Mouse (Mus musculus) liver, embryonic 11.5 days (tissue): ENCODE data around the gene L3mbtl4. TPM values are rescaled to one million over a fixed set of nuclear protein-coding genes. Genes with fewer than 3 reads are reported as not detected.

Experiments used
- ATAC-seq: fragments of 200-750 bp; cut with Nextera tagmentation; replicated peaks from 2 replicates; pipeline ENCODE4 v1.8.0; 2017; ENCODE audit warnings: moderate number of reproducible peaks, mild to moderate bottlenecking, moderate TSS enrichment, moderate library complexity; ENCODE audit not compliant: low FRiP score
- DNase-seq: peaks from one replicate; pipeline ENCODE4 v3.0.0-alpha.2; 2017; ENCODE audit warnings: low spot score
- H3K27ac ChIP-seq: fragments of 300-500 bp; sonication (generic); 2 replicates; pipeline ENCODE4 v1.5.1; 2014; ENCODE audit warnings: mild to moderate bottlenecking, low read depth, low read length, control low read depth
- H3K27me3 ChIP-seq: fragments of 300-500 bp; sonication (generic); replicated peaks from 2 replicates; pipeline ENCODE4 v1.6.1; 2014; ENCODE audit warnings: low read length, mixed read lengths; ENCODE audit not compliant: control insufficient read depth, insufficient read depth
- H3K36me3 ChIP-seq: fragments of 300-500 bp; sonication (generic); 2 replicates; pipeline ENCODE4 v1.6.1; 2014; ENCODE audit warnings: mild to moderate bottlenecking, low read length, moderate library complexity, mixed read lengths; ENCODE audit not compliant: control insufficient read depth, insufficient read depth
- H3K4me1 ChIP-seq: fragments of 300-500 bp; sonication (generic); replicated peaks from 2 replicates; pipeline ENCODE4 v1.6.1; 2014; ENCODE audit warnings: low read length, mixed read lengths; ENCODE audit not compliant: control insufficient read depth, insufficient read depth
- H3K4me2 ChIP-seq: fragments of 300-500 bp; sonication (generic); 2 replicates; pipeline ENCODE4 v1.6.1; 2014; ENCODE audit warnings: mild to moderate bottlenecking, control low read depth, moderate library complexity
- H3K4me3 ChIP-seq: fragments of 300-500 bp; sonication (generic); 2 replicates; pipeline ENCODE4 v1.5.1; 2014; ENCODE audit warnings: low read depth, low read length, control low read depth
- H3K9ac ChIP-seq: fragments of 300-500 bp; sonication (generic); 2 replicates; pipeline ENCODE4 v1.6.1; 2014; ENCODE audit warnings: low read depth, low read length, control low read depth
- H3K9me3 ChIP-seq: fragments of 300-500 bp; sonication (generic); 2 replicates; pipeline ENCODE4 v1.6.1; 2016; ENCODE audit warnings: low read length, inconsistent platforms, mixed read lengths; ENCODE audit not compliant: control insufficient read depth
- WGBS: fragments of 180-500 bp; shearing (Covaris S2); extraction: QIAGEN DNeasy Blood & Tissue Kit; methylation state at CpG from one replicate; pipeline ENCODE4 v1.1.7; 2014; 5-methylcytosine and 5-hydroxymethylcytosine counted together
- polyA plus RNA-seq: library from polyadenylated mRNA; unstranded; fragments of >200 nt; fragmentation: Nextera tagmentation; extraction: Ambion mirVana; gene quantifications from 2 replicates; pipeline ENCODE4 v1.2.1, GENCODE M21; 2014

Gene L3mbtl4
- not detected in 2 replicates for polyA plus RNA-seq

DNA sequence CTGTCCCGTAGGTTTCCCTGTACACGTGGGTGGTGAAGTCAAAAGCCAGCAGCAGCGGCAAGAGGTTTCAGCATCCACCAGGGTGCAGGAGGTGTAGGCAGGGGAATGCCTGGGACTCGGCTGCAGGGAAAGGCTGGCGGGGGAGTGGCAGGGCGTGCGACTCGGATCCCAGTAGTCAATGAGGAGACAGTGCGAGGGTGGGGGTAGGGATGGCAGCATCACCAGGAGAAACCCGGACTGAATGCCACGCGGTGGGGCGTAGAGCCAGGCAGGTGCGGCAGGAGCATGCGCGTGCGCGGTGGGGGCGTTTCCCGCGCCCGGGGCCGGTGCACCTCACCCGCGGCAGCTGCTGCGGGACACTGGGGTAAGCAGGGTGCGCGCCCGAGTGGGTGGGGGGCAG, at the start of gene L3mbtl4:
Gene L3mbtl4 (plus strand): TSS at position 271 of the 400 bp plus-strand sequence.
- H3K9ac ChIP-seq = no peak within 1 kb of the TSS
- DNase-seq (peak; percentile 33), ATAC-seq (peak; percentile 39)
- H3K4me2 ChIP-seq = peak within 1 kb of the TSS; percentile 75
- H3K27me3 ChIP-seq = peaks cover 11% of the 10 kb centered on the region
- no peaks in the 10 kb centered on the region for H3K4me1 ChIP-seq
- no peaks in the 10 kb centered on the region for H3K9me3 ChIP-seq
- no peaks in the 10 kb centered on the region for H3K36me3 ChIP-seq
- no peak within 1 kb of the TSS for H3K27ac ChIP-seq
- WGBS = 4% methylated on average over 24 of the region's 29 CpGs
- peak within 1 kb of the TSS; percentile 44 for H3K4me3 ChIP-seq

DNA sequence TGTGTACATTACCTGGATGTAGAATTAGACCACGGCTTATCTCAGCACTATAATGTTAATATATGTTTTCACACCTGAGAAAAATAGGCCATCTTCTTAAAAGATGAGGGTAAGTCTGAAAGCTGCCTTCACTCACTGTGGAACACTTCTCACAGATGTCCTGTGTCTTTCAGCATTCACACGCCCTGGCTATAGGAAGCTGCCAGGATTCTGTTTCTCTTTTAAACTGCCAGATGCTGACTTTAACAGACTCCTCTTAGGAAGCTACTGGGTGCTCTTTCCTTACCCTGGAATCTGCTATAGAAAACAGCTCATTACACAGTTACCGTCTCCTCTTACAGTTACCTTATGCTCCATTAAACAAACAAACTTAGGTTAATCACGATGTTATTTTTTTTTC, 43.1 kb upstream of the L3mbtl4 start:
- Histone ChIP-seq H3K4me3 (no peak overlapping the region), H3K27me3 (no peaks in the 10 kb centered on the region), H3K4me2 (no peak overlapping the region), H3K27ac (no peak overlapping the region), H3K4me1 (no peaks in the 10 kb centered on the region), H3K9me3 (no peaks in the 10 kb centered on the region), H3K9ac (no peak overlapping the region), H3K36me3 (no peaks in the 10 kb centered on the region)
- no peak for ATAC-seq
- 80% methylated on average over 4 of the region's 4 CpGs for WGBS
- DNase-seq = no peak

- 87% methylated on average over 4 of the region's 4 CpGs for WGBS
- Histone ChIP-seq H3K9ac (no peak overlapping the region), H3K9me3 (no peaks in the 10 kb centered on the region), H3K27me3 (no peaks in the 10 kb centered on the region), H3K27ac (no peak overlapping the region), H3K4me2 (no peak overlapping the region), H3K4me3 (no peak overlapping the region), H3K36me3 (no peaks in the 10 kb centered on the region), H3K4me1 (no peaks in the 10 kb centered on the region)
- ATAC-seq (no peak), DNase-seq (no peak)
Observed at GRCm38 (mm10) chr17:68235380-68235779, 38.2 kb upstream of the L3mbtl4 start.

- peak; percentile 78 for ATAC-seq
- H3K9me3 ChIP-seq = no peaks in the 10 kb centered on the region
Observed at GRCm38 (mm10) chr17:68236992-68237391, 36.6 kb upstream of the L3mbtl4 start.

DNA sequence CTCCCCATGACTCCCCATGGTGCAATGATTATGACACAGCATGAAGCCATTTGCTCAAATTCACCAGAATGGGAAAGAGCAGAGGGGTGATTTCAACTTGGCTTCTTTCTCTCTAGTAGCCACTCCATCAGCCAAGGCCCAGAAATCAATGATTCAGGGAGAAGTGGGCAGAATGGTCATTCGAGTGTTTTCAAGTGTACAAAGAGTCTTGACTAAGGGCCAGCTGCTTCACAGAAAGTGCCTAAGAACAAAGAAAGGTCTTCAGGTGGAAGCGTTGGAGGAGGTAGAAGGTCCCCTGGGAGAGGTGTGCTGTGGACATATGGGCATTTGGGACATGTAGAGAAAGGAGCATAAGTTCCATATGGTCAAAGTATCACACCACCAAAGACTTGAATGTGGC, 33.4 kb upstream of the L3mbtl4 start:
- ATAC-seq (no peak), DNase-seq (no peak)
- H3K4me2 ChIP-seq = no peak overlapping the region
- H3K9ac ChIP-seq = no peak overlapping the region
- no peaks in the 10 kb centered on the region for H3K27me3 ChIP-seq
- no peaks in the 10 kb centered on the region for H3K9me3 ChIP-seq
- WGBS = 79% methylated on average over 2 of the region's 2 CpGs
- no peaks in the 10 kb centered on the region for H3K4me1 ChIP-seq
- no peak overlapping the region for H3K4me3 ChIP-seq
- no peak overlapping the region for H3K27ac ChIP-seq
- H3K36me3 ChIP-seq = no peaks in the 10 kb centered on the region

More at GRCm38 (mm10) chr17:68236992-68237391, 36.6 kb upstream of the L3mbtl4 start:
- no peaks in the 10 kb centered on the region for H3K36me3 ChIP-seq
- no peak overlapping the region for H3K4me2 ChIP-seq
- no peak overlapping the region for H3K27ac ChIP-seq
- H3K9ac ChIP-seq = no peak overlapping the region
- no peak overlapping the region for H3K4me3 ChIP-seq
- no peak for DNase-seq
- WGBS = 63% methylated on average over 12 of the region's 12 CpGs
- H3K4me1 ChIP-seq = no peaks in the 10 kb centered on the region
- H3K27me3 ChIP-seq = no peaks in the 10 kb centered on the region

GRCm38 (mm10) chr17:68264835-68265557, 8.6 kb upstream of the L3mbtl4 start:
- Histone ChIP-seq H3K9ac (no peak overlapping the region), H3K4me1 (no peaks in the 10 kb centered on the region), H3K9me3 (no peaks in the 10 kb centered on the region; the same call in 1 of the 2 replicates), H3K36me3 (no peaks in the 10 kb centered on the region), H3K4me2 (no peak overlapping the region), H3K4me3 (no peak overlapping the region), H3K27me3 (no peaks in the 10 kb centered on the region), H3K27ac (no peak overlapping the region)
- no peak for DNase-seq
- no peak for ATAC-seq
- WGBS = 80% methylated on average over 7 of the region's 7 CpGs

DNA sequence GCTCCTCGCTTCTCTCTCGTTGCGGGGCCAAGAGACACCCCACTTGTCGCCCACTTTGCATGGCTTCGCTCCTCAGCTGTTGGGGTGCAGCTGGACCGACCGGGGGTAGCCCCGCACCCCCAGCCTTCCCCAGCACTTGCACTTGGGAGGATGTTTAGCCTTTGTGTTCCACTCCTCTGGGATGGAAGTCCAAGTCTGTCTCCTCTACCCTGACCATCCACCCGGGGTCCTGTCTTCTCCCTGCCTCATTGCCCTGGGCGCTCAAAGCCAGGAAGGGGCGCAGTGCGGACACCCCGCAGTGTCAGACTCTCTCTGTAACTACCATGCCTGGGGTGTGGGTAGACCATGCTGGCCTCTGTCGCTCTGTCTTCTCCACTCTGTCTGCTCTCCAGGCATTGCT, 357 bp downstream of the L3mbtl4 start:
- Histone ChIP-seq H3K4me3 (peak overlapping the region; percentile 44), H3K36me3 (no peaks in the 10 kb centered on the region), H3K4me1 (no peaks in the 10 kb centered on the region), H3K27me3 (peaks cover 11% of the 10 kb centered on the region), H3K9me3 (no peaks in the 10 kb centered on the region), H3K27ac (no peak overlapping the region), H3K9ac (no peak overlapping the region), H3K4me2 (peak overlapping the region; percentile 75)
- WGBS = 16% methylated on average over 14 of the region's 14 CpGs
- ATAC-seq = peak; percentile 20; the same call in 1 of the 2 replicates
- no peak for DNase-seq

GRCm38 (mm10) chr17:68275138-68275537, 1.5 kb downstream of the L3mbtl4 start:
- Histone ChIP-seq H3K9ac (no peak overlapping the region), H3K27ac (no peak overlapping the region), H3K4me3 (no peak overlapping the region), H3K4me1 (no peaks in the 10 kb centered on the region), H3K4me2 (no peak overlapping the region), H3K36me3 (no peaks in the 10 kb centered on the region), H3K9me3 (no peaks in the 10 kb centered on the region), H3K27me3 (peaks cover 11% of the 10 kb centered on the region)
- ATAC-seq = no peak
- WGBS = 65% methylated on average over 2 of the region's 2 CpGs
- DNase-seq = no peak

- WGBS = 64% methylated on average over 2 of the region's 2 CpGs
- Histone ChIP-seq H3K4me2 (no peak overlapping the region), H3K36me3 (no peaks in the 10 kb centered on the region), H3K9me3 (no peaks in the 10 kb centered on the region), H3K4me3 (no peak overlapping the region), H3K9ac (no peak overlapping the region), H3K27me3 (no peaks in the 10 kb centered on the region), H3K4me1 (no peaks in the 10 kb centered on the region), H3K27ac (no peak overlapping the region)
- DNase-seq (no peak), ATAC-seq (no peak)
Observed at GRCm38 (mm10) chr17:68280915-68281314, 7.3 kb downstream of the L3mbtl4 start.
